Mouse (Mus musculus) activated CD4-positive, CD25-positive, alpha-beta regulatory T cell (primary cell): ENCODE measurements around the gene Abca8b. TPM values are rescaled to one million over a fixed set of nuclear protein-coding genes. Genes with fewer than 3 reads are reported as not detected.

Experiments used
- polyA plus RNA-seq, 2 experiments: library from polyadenylated mRNA; unstranded; fragments of 100-300 nt; shearing (Covaris generic); gene quantifications; one replicate each; pipeline ENCODE4 v1.2.1; 2017

Gene Abca8b
- polyA plus RNA-seq = not detected

GRCm38 (mm10) chr11:109995624-109996023 lies at the start of gene Abca8b:
Abca8b (minus strand) TSS chr11:109995845.

Other genes with a start within 250 kb of the Abca8b start
- under 1 TPM; 0.33 to 0.51 TPM for gene 1700012B07Rik, start 167.8 kb downstream of the Abca8b start, polyA plus RNA-seq
- gene Abca8a, start 100.1 kb upstream of the Abca8b start, polyA plus RNA-seq = under 1 TPM in 1 of 2 experiments, not detected in 1; 0.27 TPM
- gene Abca9, start 172.4 kb upstream of the Abca8b start, polyA plus RNA-seq = under 1 TPM in 1 of 2 experiments, not detected in 1; 0.06 TPM